Mouse (Mus musculus) megakaryocyte, embryonic 14.5 days (primary cell): ENCODE measurements around the gene Gmds.

Source experiments
- FLI1 ChIP-seq: IDR thresholded peaks from 2 replicates; pipeline ENCODE4 v1.6.1; 2012; ENCODE audit warnings: low read length, inconsistent platforms, mixed read lengths
- GATA1 ChIP-seq: IDR thresholded peaks from 3 replicates; pipeline ENCODE4 v1.6.1; 2012; ENCODE audit warnings: mixed read lengths, low read length, inconsistent platforms, borderline replicate concordance

GRCm38 (mm10) chr13:31894511-31894910, 444.0 kb downstream of the Gmds start:
- TF ChIP-seq GATA1 (no peak), FLI1 (no peak)
